Mouse (Mus musculus) myocyte (in vitro differentiated cells): ENCODE data around the gene Dhx36. TPM values are rescaled to one million over a fixed set of nuclear protein-coding genes. Genes with fewer than 3 reads are reported as not detected.

Source experiments
- H3K27me3 ChIP-seq: one replicate; pipeline ENCODE4 v1.6.1; 2011; ENCODE audit not compliant: control insufficient read depth, insufficient read depth, insufficient read length
- H3K36me3 ChIP-seq: one replicate; pipeline ENCODE4 v1.6.1; 2011; ENCODE audit not compliant: control insufficient read depth, insufficient read depth
- H3K4me2 ChIP-seq: one replicate; pipeline ENCODE4 v1.6.1; 2011; ENCODE audit warnings: low read depth, control low read depth
- H3K4me3 ChIP-seq: one replicate; pipeline ENCODE4 v1.5.1; 2011; ENCODE audit warnings: mild to moderate bottlenecking, control low read depth, moderate library complexity
- H3K79me2 ChIP-seq: one replicate; pipeline ENCODE4 v1.6.1; 2011; ENCODE audit not compliant: control insufficient read depth, insufficient read depth
- H3ac ChIP-seq: one replicate; pipeline ENCODE4 v1.6.1; 2011; ENCODE audit not compliant: control insufficient read depth, insufficient read length
- CEBPB ChIP-seq: IDR thresholded peaks from 2 replicates; pipeline ENCODE4 v1.6.1; 2011; ENCODE audit warnings: mild to moderate bottlenecking, moderate library complexity; ENCODE audit not compliant: poor library complexity, insufficient read depth, severe bottlenecking
- E2F4 ChIP-seq: IDR thresholded peaks from one replicate; pipeline ENCODE4 v1.6.1; 2011; ENCODE audit warnings: mild to moderate bottlenecking, control low read depth, moderate library complexity; ENCODE audit not compliant: insufficient read depth
- MAX ChIP-seq: IDR thresholded peaks from one replicate; pipeline ENCODE4 v1.6.1; 2011; ENCODE audit warnings: low read depth, mild to moderate bottlenecking, control low read depth
- MYOD1 ChIP-seq, 3 experiments: IDR thresholded peaks; one replicate each; pipeline ENCODE4 v1.6.1; 2011; ENCODE audit warnings: control low read depth in 2 of 3, low read depth in 2 of 3, mild to moderate bottlenecking in 2 of 3, moderate library complexity in 1 of 3; ENCODE audit not compliant: insufficient read length in 2 of 3, control insufficient read depth in 1 of 3
- MYOG ChIP-seq, 3 experiments: IDR thresholded peaks; one replicate each; pipeline ENCODE4 v1.6.1; 2011; ENCODE audit warnings: control low read depth in 2 of 3, low read depth in 2 of 3, mild to moderate bottlenecking in 2 of 3; ENCODE audit not compliant: insufficient read length in 2 of 3, control insufficient read depth in 1 of 3, insufficient read depth in 1 of 3
- POLR2A ChIP-seq: IDR thresholded peaks from one replicate; pipeline ENCODE4 v1.6.1; 2011; ENCODE audit warnings: low read depth, mild to moderate bottlenecking, control low read depth, moderate library complexity; ENCODE audit not compliant: insufficient read length
- POLR2AphosphoS2 ChIP-seq: IDR thresholded peaks from one replicate; pipeline ENCODE4 v1.6.1; 2011; ENCODE audit warnings: low read depth, control low read depth; ENCODE audit not compliant: insufficient read length
- REST ChIP-seq: IDR thresholded peaks from one replicate; pipeline ENCODE4 v1.6.1; 2011; ENCODE audit warnings: mild to moderate bottlenecking, control low read depth, moderate library complexity; ENCODE audit not compliant: insufficient read depth, insufficient read length
- SRF ChIP-seq: IDR thresholded peaks from one replicate; pipeline ENCODE4 v1.6.1; 2011; ENCODE audit warnings: low read depth; ENCODE audit not compliant: control insufficient read depth, insufficient read length
- TCF12 ChIP-seq: IDR thresholded peaks from one replicate; pipeline ENCODE4 v1.6.1; 2011; ENCODE audit warnings: mild to moderate bottlenecking, control low read depth; ENCODE audit not compliant: poor library complexity, insufficient read depth, severe bottlenecking
- TCF3 ChIP-seq: IDR thresholded peaks from one replicate; pipeline ENCODE4 v1.6.1; 2011; ENCODE audit warnings: low read depth, control low read depth; ENCODE audit not compliant: insufficient read length
- USF1 ChIP-seq: IDR thresholded peaks from one replicate; pipeline ENCODE4 v1.6.1; 2011; ENCODE audit warnings: low read depth, mild to moderate bottlenecking, control low read depth, moderate library complexity
- polyA plus RNA-seq: library from polyadenylated mRNA; unstranded; fragments of >200 nt; fragmentation: generic; extraction: Trizol; gene quantifications from one replicate; pipeline ENCODE4 v1.2.1, GENCODE M21; 2012; ENCODE audit warnings: missing spikeins

The Dhx36 gene
- polyA plus RNA-seq, 1 experiment, result 8.6 TPM

DNA sequence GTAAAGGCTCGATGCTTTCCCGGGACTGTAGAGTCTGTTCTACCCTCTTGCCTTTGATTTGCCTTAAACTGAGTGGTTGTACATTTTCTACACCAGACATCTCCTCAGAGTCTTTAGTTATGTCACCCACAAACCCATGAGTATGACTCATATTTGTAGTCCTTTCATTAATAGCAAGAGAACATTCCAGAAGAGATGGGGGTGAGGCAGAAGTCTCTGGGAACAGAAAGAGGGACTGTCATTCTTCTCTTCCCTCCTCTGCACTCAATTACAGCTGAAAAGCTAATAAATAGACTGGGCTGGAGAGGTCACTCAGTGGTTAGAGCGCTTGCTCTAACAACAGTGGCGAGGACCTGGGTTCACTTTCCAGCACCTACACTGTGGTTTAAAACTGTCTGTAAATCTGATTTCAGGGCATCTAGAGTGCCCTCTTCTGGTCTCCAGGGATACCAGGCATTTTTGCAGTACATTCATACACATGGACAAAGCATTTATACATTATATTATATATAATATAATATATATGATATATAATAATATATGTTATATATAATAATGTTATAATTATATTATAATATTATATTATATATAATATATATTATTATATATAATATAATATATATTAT, 56.8 kb downstream of the Dhx36 start:
- no peak overlapping the region for H3K4me2 ChIP-seq
- H3K36me3 ChIP-seq, result no peaks in the 10 kb centered on the region
- H3K79me2 ChIP-seq, result no peaks in the 10 kb centered on the region
- no peak overlapping the region for H3K4me3 ChIP-seq
- TF ChIP-seq CEBPB, result no peak
- no peak for TF ChIP-seq SRF
- TF ChIP-seq REST, result no peak
- no peak for TF ChIP-seq TCF3
- no peak for TF ChIP-seq E2F4
- TF ChIP-seq POLR2A, result no peak
- TF ChIP-seq TCF12, result no peak
- no peak for TF ChIP-seq MYOG (IDR thresholded peaks at IDR 0.05; ENCODE audit: control insufficient read depth in 1 of 3, insufficient read depth in 1 of 3, insufficient read length in 2 of 3, low read depth in 2 of 3)
- no peak for TF ChIP-seq MAX
- H3ac ChIP-seq, result no peak overlapping the region
- no peaks in the 10 kb centered on the region for H3K27me3 ChIP-seq

GRCm38 (mm10) chr3:62447151-62447550, 59.7 kb downstream of the Dhx36 start:
- Histone ChIP-seq H3K36me3 (no peaks in the 10 kb centered on the region), H3K79me2 (no peaks in the 10 kb centered on the region), H3K27me3 (no peaks in the 10 kb centered on the region), H3ac (no peak overlapping the region), H3K4me2 (no peak overlapping the region), H3K4me3 (no peak overlapping the region)
- TF ChIP-seq USF1, result no peak
- no peak for TF ChIP-seq POLR2AphosphoS2
- TF ChIP-seq MAX, result no peak
- TF ChIP-seq REST, result no peak
- TF ChIP-seq MYOD1 (IDR thresholded peaks at IDR 0.05; ENCODE audit: control insufficient read depth in 1 of 3, insufficient read length in 2 of 3, low read depth in 2 of 3), result no peak
- TF ChIP-seq SRF, result no peak
- TF ChIP-seq CEBPB, result no peak

DNA sequence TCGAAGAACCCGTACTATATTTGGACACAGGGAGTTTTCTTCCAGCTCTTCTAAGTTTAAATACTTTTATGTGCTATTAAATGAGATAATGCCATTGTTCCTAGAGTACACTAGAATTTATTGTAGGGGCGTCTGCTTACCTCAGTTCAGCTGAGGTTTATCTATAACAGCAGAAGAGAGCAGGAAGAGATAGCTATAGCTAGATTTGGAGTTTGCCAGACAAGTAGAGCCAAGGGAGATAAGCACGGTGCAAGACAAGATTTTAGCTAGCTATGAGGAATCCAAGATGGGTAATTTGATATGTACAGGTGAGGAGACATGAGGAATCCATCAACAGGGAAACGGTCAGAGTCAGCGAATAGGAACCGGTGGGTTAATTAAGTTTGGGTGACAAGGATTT, 60.5 kb downstream of the Dhx36 start:
- no peak overlapping the region for H3K4me2 ChIP-seq
- no peak overlapping the region for H3K4me3 ChIP-seq
- H3K79me2 ChIP-seq, result no peaks in the 10 kb centered on the region
- H3K27me3 ChIP-seq, result no peaks in the 10 kb centered on the region
- no peak overlapping the region for H3ac ChIP-seq
- no peaks in the 10 kb centered on the region for H3K36me3 ChIP-seq
- TF ChIP-seq MYOG (IDR thresholded peaks at IDR 0.05; ENCODE audit: control insufficient read depth in 1 of 3, insufficient read depth in 1 of 3, insufficient read length in 2 of 3, low read depth in 2 of 3) (no peak), MYOD1 (IDR thresholded peaks at IDR 0.05; ENCODE audit: control insufficient read depth in 1 of 3, insufficient read length in 2 of 3, low read depth in 2 of 3) (no peak), CEBPB (no peak), POLR2AphosphoS2 (no peak), MAX (no peak), SRF (no peak), E2F4 (no peak), TCF3 (no peak), REST (no peak), TCF12 (no peak)

- Histone ChIP-seq H3ac (no peak overlapping the region), H3K79me2 (no peaks in the 10 kb centered on the region), H3K4me3 (no peak overlapping the region), H3K36me3 (no peaks in the 10 kb centered on the region), H3K4me2 (no peak overlapping the region), H3K27me3 (no peaks in the 10 kb centered on the region)
- TF ChIP-seq USF1 (no peak), CEBPB (no peak), TCF12 (no peak), E2F4 (no peak), MYOG (IDR thresholded peaks at IDR 0.05; ENCODE audit: control insufficient read depth in 1 of 3, insufficient read depth in 1 of 3, insufficient read length in 2 of 3, low read depth in 2 of 3) (no peak), SRF (no peak), REST (no peak), POLR2A (no peak), MAX (no peak), MYOD1 (IDR thresholded peaks at IDR 0.05; ENCODE audit: control insufficient read depth in 1 of 3, insufficient read length in 2 of 3, low read depth in 2 of 3) (no peak), TCF3 (no peak), POLR2AphosphoS2 (no peak)
Observed at GRCm38 (mm10) chr3:62443582-62444194, 63.1 kb downstream of the Dhx36 start.

DNA sequence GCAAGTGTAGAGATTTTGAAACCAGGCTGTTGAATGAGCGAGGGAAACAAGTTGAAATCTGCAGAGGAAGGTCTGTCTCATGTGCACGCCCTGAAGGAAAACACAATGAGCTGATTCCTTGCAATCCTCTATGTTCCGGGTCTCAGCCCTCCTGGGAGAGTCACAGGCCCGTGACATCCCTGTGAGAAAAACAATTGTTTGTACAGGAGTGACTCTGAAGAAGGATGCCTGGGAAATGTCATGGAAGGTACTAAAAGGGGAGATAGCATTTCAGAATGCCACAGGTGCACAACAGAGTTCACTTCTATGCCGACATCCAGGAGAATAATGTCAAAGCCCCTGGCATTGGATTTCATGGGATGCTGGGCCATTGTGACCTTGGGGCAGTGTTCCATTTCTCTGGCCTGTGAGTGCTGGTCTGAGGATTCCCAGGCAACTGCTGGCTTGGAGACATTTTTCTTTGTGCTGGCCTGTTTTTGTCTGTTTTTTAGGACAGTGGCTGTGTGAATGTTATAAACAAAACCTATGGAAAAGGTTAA, 66.3 kb downstream of the Dhx36 start:
- Histone ChIP-seq H3K4me2 (no peak overlapping the region), H3K36me3 (no peaks in the 10 kb centered on the region), H3K79me2 (no peaks in the 10 kb centered on the region), H3ac (no peak overlapping the region), H3K27me3 (no peaks in the 10 kb centered on the region), H3K4me3 (no peak overlapping the region)
- no peak for TF ChIP-seq REST
- TF ChIP-seq POLR2AphosphoS2, result no peak
- no peak for TF ChIP-seq USF1
- no peak for TF ChIP-seq SRF
- no peak for TF ChIP-seq TCF12
- no peak for TF ChIP-seq MYOG (IDR thresholded peaks at IDR 0.05; ENCODE audit: control insufficient read depth in 1 of 3, insufficient read depth in 1 of 3, insufficient read length in 2 of 3, low read depth in 2 of 3)
- no peak for TF ChIP-seq MYOD1 (IDR thresholded peaks at IDR 0.05; ENCODE audit: control insufficient read depth in 1 of 3, insufficient read length in 2 of 3, low read depth in 2 of 3)
- no peak for TF ChIP-seq POLR2A
- TF ChIP-seq CEBPB, result no peak
- TF ChIP-seq MAX, result no peak
- TF ChIP-seq E2F4, result no peak
- no peak for TF ChIP-seq TCF3
